Mouse (Mus musculus) C2C12 (cell line): ENCODE data around the gene Cdca7. TPM values are rescaled to one million over a fixed set of nuclear protein-coding genes. Genes with fewer than 3 reads are reported as not detected.

Experiments used
- H3K27me3 ChIP-seq: one replicate; pipeline ENCODE4 v1.6.1; 2011; ENCODE audit not compliant: control insufficient read depth, insufficient read depth, insufficient read length
- H3K36me3 ChIP-seq: one replicate; pipeline ENCODE4 v1.6.1; 2011; ENCODE audit not compliant: control insufficient read depth, insufficient read depth
- H3K4me3 ChIP-seq: one replicate; pipeline ENCODE4 v1.5.1; 2011; ENCODE audit warnings: mild to moderate bottlenecking, control low read depth; ENCODE audit not compliant: poor library complexity, insufficient read depth, severe bottlenecking
- H3K79me2 ChIP-seq: one replicate; pipeline ENCODE4 v1.6.1; 2011; ENCODE audit not compliant: control insufficient read depth, insufficient read depth
- H3K79me3 ChIP-seq: one replicate; pipeline ENCODE4 v1.6.1; 2011; ENCODE audit warnings: low read depth, control low read depth
- H3ac ChIP-seq: one replicate; pipeline ENCODE3; 2011; ENCODE audit warnings: low read depth; ENCODE audit not compliant: control insufficient read depth, insufficient read length
- CEBPB ChIP-seq: IDR thresholded peaks from one replicate; pipeline ENCODE4 v1.6.1; 2011; ENCODE audit warnings: low read depth, mild to moderate bottlenecking, control low read depth, moderate library complexity
- CTCF ChIP-seq: IDR thresholded peaks from one replicate; pipeline ENCODE4 v1.5.1; 2011; ENCODE audit not compliant: control insufficient read depth, insufficient read depth, insufficient read length
- FOSL1 ChIP-seq: IDR thresholded peaks from one replicate; pipeline ENCODE4 v1.8.0; 2011; ENCODE audit warnings: mild to moderate bottlenecking, low read length; ENCODE audit not compliant: poor library complexity, insufficient read depth, severe bottlenecking
- MAX ChIP-seq: IDR thresholded peaks from one replicate; pipeline ENCODE4 v1.6.1; 2011; ENCODE audit warnings: mild to moderate bottlenecking, control low read depth
- MYOD1 ChIP-seq: IDR thresholded peaks from one replicate; pipeline ENCODE4 v1.6.1; 2011; ENCODE audit warnings: low read depth; ENCODE audit not compliant: control insufficient read depth, insufficient read length
- MYOG ChIP-seq: IDR thresholded peaks from one replicate; pipeline ENCODE4 v1.6.1; 2011; ENCODE audit not compliant: control insufficient read depth, insufficient read length; ENCODE audit errors: extremely low read depth
- USF1 ChIP-seq: IDR thresholded peaks from one replicate; pipeline ENCODE4 v1.6.1; 2011; ENCODE audit warnings: low read depth, mild to moderate bottlenecking, control low read depth, moderate library complexity
- polyA plus RNA-seq: library from polyadenylated mRNA; unstranded; fragments of >200 nt; fragmentation: generic; extraction: Trizol; gene quantifications from one replicate; pipeline ENCODE4 v1.2.1, GENCODE M21; 2012; ENCODE audit warnings: missing spikeins

Gene Cdca7
- polyA plus RNA-seq, 1 experiment, result 26.2 TPM

GRCm38 (mm10) chr2:72442825-72443224, 33.1 kb upstream of the Cdca7 start:
- Histone ChIP-seq H3K79me3 (no peaks in the 10 kb centered on the region), H3ac (no peak overlapping the region), H3K79me2 (no peaks in the 10 kb centered on the region), H3K36me3 (peaks cover 52% of the 10 kb centered on the region), H3K27me3 (no peaks in the 10 kb centered on the region), H3K4me3 (no peak overlapping the region)
- TF ChIP-seq MYOG (no peak), CEBPB (no peak), CTCF (no peak), MYOD1 (no peak), MAX (no peak), FOSL1 (no peak), USF1 (no peak)

GRCm38 (mm10) chr2:72443960-72444359, 32.0 kb upstream of the Cdca7 start:
- no peaks in the 10 kb centered on the region for H3K79me2 ChIP-seq
- no peak for TF ChIP-seq USF1
- no peak for TF ChIP-seq MYOD1
- no peak for TF ChIP-seq CEBPB
- no peak for TF ChIP-seq MYOG
- no peak overlapping the region for H3K4me3 ChIP-seq
- H3K27me3 ChIP-seq, result no peaks in the 10 kb centered on the region
- peaks cover 41% of the 10 kb centered on the region for H3K36me3 ChIP-seq
- H3ac ChIP-seq, result no peak overlapping the region
- H3K79me3 ChIP-seq, result no peaks in the 10 kb centered on the region

GRCm38 (mm10) chr2:72446106-72446505, 29.9 kb upstream of the Cdca7 start:
- Histone ChIP-seq H3K36me3 (peaks cover 22% of the 10 kb centered on the region), H3K79me3 (no peaks in the 10 kb centered on the region), H3K79me2 (no peaks in the 10 kb centered on the region), H3ac (no peak overlapping the region), H3K27me3 (no peaks in the 10 kb centered on the region), H3K4me3 (no peak overlapping the region)
- TF ChIP-seq CTCF (no peak), MAX (no peak), MYOD1 (no peak), CEBPB (no peak), MYOG (no peak), USF1 (no peak), FOSL1 (no peak)

- no peak overlapping the region for H3ac ChIP-seq
- H3K4me3 ChIP-seq, result no peak overlapping the region
- TF ChIP-seq CTCF, result no peak
- peak; percentile 47 for TF ChIP-seq USF1
- TF ChIP-seq MAX, result no peak
- peaks cover 17% of the 10 kb centered on the region for H3K36me3 ChIP-seq
- H3K79me3 ChIP-seq, result no peaks in the 10 kb centered on the region
- no peaks in the 10 kb centered on the region for H3K79me2 ChIP-seq
- H3K27me3 ChIP-seq, result no peaks in the 10 kb centered on the region
These were observed 29.3 kb upstream of the Cdca7 start for GRCm38 (mm10) chr2:72446615-72447014.

GRCm38 (mm10) chr2:72453563-72453962, 22.4 kb upstream of the Cdca7 start:
- TF ChIP-seq USF1 (no peak), CEBPB (no peak), MYOD1 (no peak), CTCF (no peak), MYOG (no peak)
- Histone ChIP-seq H3K4me3 (no peak overlapping the region), H3K79me3 (no peaks in the 10 kb centered on the region), H3K79me2 (no peaks in the 10 kb centered on the region), H3K36me3 (no peaks in the 10 kb centered on the region), H3ac (no peak overlapping the region), H3K27me3 (no peaks in the 10 kb centered on the region)

GRCm38 (mm10) chr2:72456189-72456588, 19.8 kb upstream of the Cdca7 start:
- no peaks in the 10 kb centered on the region for H3K27me3 ChIP-seq
- H3K4me3 ChIP-seq, result no peak overlapping the region
- H3K79me3 ChIP-seq, result no peaks in the 10 kb centered on the region
- no peaks in the 10 kb centered on the region for H3K79me2 ChIP-seq
- H3ac ChIP-seq, result no peak overlapping the region
- no peaks in the 10 kb centered on the region for H3K36me3 ChIP-seq
- no peak for TF ChIP-seq MYOD1
